Mouse (Mus musculus) testis, adult 2 months (tissue): ENCODE data around the gene Msmo1.

ENCODE experiments used
- CTCF ChIP-seq: fragments of 200-500 bp; IDR thresholded peaks from 2 replicates; pipeline ENCODE4 v1.5.1; 2012; ENCODE audit warnings: low read depth, mild to moderate bottlenecking, inconsistent platforms, low read length, moderate library complexity; ENCODE audit not compliant: control insufficient read depth, insufficient read depth, insufficient replicate concordance
- POLR2A ChIP-seq: fragments of 200-500 bp; IDR thresholded peaks from 2 replicates; pipeline ENCODE4 v1.6.1; 2012; ENCODE audit warnings: low read depth, mild to moderate bottlenecking, inconsistent platforms, low read length, moderate library complexity; ENCODE audit not compliant: control insufficient read depth

- no peak for TF ChIP-seq CTCF
- TF ChIP-seq POLR2A: no peak
Measured at GRCm38 (mm10) chr8:64767047-64767446, 33.5 kb upstream of the Msmo1 start.
